10 mouse cellular contexts compared by ENCODE assay signal in genomic region chr8:122326114-122326542, GRCm38 (mm10). TPM values are rescaled to one million over a fixed set of nuclear protein-coding genes. Genes with fewer than 3 reads are reported as not detected.
DNase-seq lines count a peak whose midpoint lies in the region; ATAC-seq and TF ChIP-seq lines count a peak whose summit lies in the region.
"Had no signal": no experiment of that assay in that cellular context is flagged by ENCODE, and none has a peak within 500 bp of the region (broad histone marks: within the 10 kb centered on the region; RNA-seq: fewer than 3 reads in every experiment).

No protein-coding gene starts in this region.

- H3K9ac ChIP-seq in limb, embryonic 13.5 days, result 0 out of 2 replicates have a peak overlapping the region, but pooled peaks have one; percentile 25
- H3K9ac ChIP-seq in forebrain, embryonic 11.5 days (ENCODE audit: low read length), result peak overlapping the region; percentile 30; the same call in 1 of the 2 replicates
- H3K9ac ChIP-seq in hindbrain, postnatal 0 days (replicated peaks; ENCODE audit: low read length), result 0 out of 2 replicates have a peak overlapping the region, but pooled peaks have one; percentile 5
- 0 out of 2 replicates have a peak overlapping the region, but pooled peaks have one; percentile 31 for H3K9ac ChIP-seq in midbrain, embryonic 15.5 days

- no peak overlapping the region for H3K4me3 ChIP-seq in limb, embryonic 13.5 days
- H3K4me3 ChIP-seq in limb, embryonic 10.5 days, result no peak overlapping the region
- no peak overlapping the region for H3K4me3 ChIP-seq in forebrain, embryonic 11.5 days (ENCODE audit: low read depth, low read length)
- no peak overlapping the region for H3K4me3 ChIP-seq in hindbrain, postnatal 0 days (ENCODE audit: low read length)
- H3K4me3 ChIP-seq in midbrain, embryonic 15.5 days, result 0 out of 2 replicates have a peak overlapping the region, but pooled peaks have one; percentile 7

- ATAC-seq in limb, embryonic 13.5 days (ENCODE audit: low FRiP score, low read depth), result no peak
- ATAC-seq in forebrain, embryonic 11.5 days (replicated peaks; ENCODE audit: low FRiP score), result no peak
- no peak for ATAC-seq in hindbrain, postnatal 0 days
- no peak for ATAC-seq in midbrain, embryonic 15.5 days (replicated peaks)

- H3K27me3 ChIP-seq in limb, embryonic 13.5 days, result 0 out of 2 replicates have a peak, but pooled peaks cover 3% of the 10 kb centered on the region
- H3K27me3 ChIP-seq in limb, embryonic 10.5 days (ENCODE audit: low read depth, poor library complexity, severe bottlenecking), result peaks cover 18% of the 10 kb centered on the region
- H3K27me3 ChIP-seq in forebrain, embryonic 11.5 days (ENCODE audit: control insufficient read depth, insufficient read depth, low read length), result no peaks in the 10 kb centered on the region
- H3K27me3 ChIP-seq in hindbrain, postnatal 0 days (ENCODE audit: insufficient read depth, low read length), result no peaks in the 10 kb centered on the region
- no peaks in the 10 kb centered on the region for H3K27me3 ChIP-seq in midbrain, embryonic 15.5 days (replicated peaks)

- DNase-seq in limb, embryonic 10.5 days (ENCODE audit: low spot score), result no peak
- DNase-seq in forebrain, embryonic 11.5 days (ENCODE audit: low spot score), result no peak
- no peak for DNase-seq in hindbrain, postnatal 0 days (ENCODE audit: low spot score)
- DNase-seq in retina, embryonic 14.5 days (ENCODE audit: low spot score), result no peak
- DNase-seq in gastrocnemius, postnatal 25 days, result no peak
- no peak for DNase-seq in adrenal gland, adult 8-10 months
- DNase-seq: adrenal gland, postnatal 10 days; cerebellum, postnatal 14 days had no signal

- H3K27ac ChIP-seq in limb, embryonic 13.5 days, result no peak overlapping the region
- H3K27ac ChIP-seq in limb, embryonic 10.5 days, result no peak overlapping the region
- H3K27ac ChIP-seq in forebrain, embryonic 11.5 days (ENCODE audit: low read depth, low read length), result no peak overlapping the region
- no peak overlapping the region for H3K27ac ChIP-seq in hindbrain, postnatal 0 days
- H3K27ac ChIP-seq in midbrain, embryonic 15.5 days, result no peak overlapping the region

- H3K9me3 ChIP-seq in limb, embryonic 13.5 days, result no peaks in the 10 kb centered on the region
- no peaks in the 10 kb centered on the region for H3K9me3 ChIP-seq in limb, embryonic 10.5 days (replicated peaks)
- H3K9me3 ChIP-seq in forebrain, embryonic 11.5 days (ENCODE audit: control insufficient read depth, low read length), result no peaks in the 10 kb centered on the region
- H3K9me3 ChIP-seq in hindbrain, postnatal 0 days (ENCODE audit: low read length), result no peaks in the 10 kb centered on the region
- no peaks in the 10 kb centered on the region for H3K9me3 ChIP-seq in midbrain, embryonic 15.5 days

- H3K4me2 ChIP-seq in limb, embryonic 13.5 days (replicated peaks), result no peak overlapping the region
- H3K4me2 ChIP-seq in forebrain, embryonic 11.5 days (ENCODE audit: low read depth, low read length, severe bottlenecking), result peak overlapping the region; percentile 6; the same call in 1 of the 2 replicates
- 0 out of 2 replicates have a peak overlapping the region, but pooled peaks have one; percentile 13 for H3K4me2 ChIP-seq in hindbrain, postnatal 0 days (ENCODE audit: low read depth, low read length)
- peak overlapping the region; percentile 35 for H3K4me2 ChIP-seq in midbrain, embryonic 15.5 days

- H3K36me3 ChIP-seq in limb, embryonic 13.5 days, result no peaks in the 10 kb centered on the region
- H3K36me3 ChIP-seq in limb, embryonic 10.5 days, result no peaks in the 10 kb centered on the region
- H3K36me3 ChIP-seq in forebrain, embryonic 11.5 days (ENCODE audit: control insufficient read depth, insufficient read depth, low read length), result no peaks in the 10 kb centered on the region
- H3K36me3 ChIP-seq in hindbrain, postnatal 0 days (ENCODE audit: insufficient read depth, low read length), result no peaks in the 10 kb centered on the region
- H3K36me3 ChIP-seq in midbrain, embryonic 15.5 days (replicated peaks), result no peaks in the 10 kb centered on the region

- H3K4me1 ChIP-seq in limb, embryonic 13.5 days, result peaks cover 8% of the 10 kb centered on the region
- H3K4me1 ChIP-seq in limb, embryonic 10.5 days, result peaks cover 54% of the 10 kb centered on the region
- peaks cover 8% of the 10 kb centered on the region; the same call in 1 of the 2 replicates for H3K4me1 ChIP-seq in forebrain, embryonic 11.5 days (replicated peaks; ENCODE audit: control insufficient read depth, insufficient read depth, low read length)
- H3K4me1 ChIP-seq in hindbrain, postnatal 0 days (ENCODE audit: insufficient read depth, low read length), result peaks cover 8% of the 10 kb centered on the region; the same call in 1 of the 2 replicates
- H3K4me1 ChIP-seq in midbrain, embryonic 15.5 days, result peaks cover 48% of the 10 kb centered on the region

- TF ChIP-seq CTCF in hindbrain, postnatal 0 days (IDR thresholded peaks at IDR 0.05; ENCODE audit: low read depth), result no peak

- WGBS in limb, embryonic 13.5 days, result 33% methylated on average over 14 of the region's 14 CpGs
- 25% methylated on average over 14 of the region's 14 CpGs for WGBS in limb, embryonic 10.5 days
- 13% methylated on average over 14 of the region's 14 CpGs for WGBS in forebrain, embryonic 11.5 days
- 29% methylated on average over 14 of the region's 14 CpGs for WGBS in hindbrain, postnatal 0 days
- WGBS in midbrain, embryonic 15.5 days, result 10% methylated on average over 14 of the region's 14 CpGs

RNA-seq across cellular contexts. Expression of gene Trhr2, which starts 34.4 kb away (rescaled TPM):
- 0.14 and 0.38 TPM in 2 replicates for polyA plus RNA-seq in limb, embryonic 13.5 days (2015; fragmentation: Nextera tagmentation; extraction: Ambion mirVana)
- not detected in 2 replicates for polyA plus RNA-seq in limb, embryonic 10.5 days (2016; fragmentation: Nextera tagmentation; extraction: Ambion mirVana)
- not detected in 2 replicates for polyA plus RNA-seq in forebrain, embryonic 11.5 days (2014; fragmentation: Nextera tagmentation; extraction: Ambion mirVana)
- total RNA-seq in hindbrain, postnatal 0 days (2014; rRNA removed), result 2.0 and 3.2 TPM in 2 replicates
- 0.45 and 0.57 TPM in 2 replicates for polyA plus RNA-seq in hindbrain, postnatal 0 days (2015; fragmentation: Nextera tagmentation; extraction: Ambion mirVana)
- not detected in 2 replicates for polyA plus RNA-seq in midbrain, embryonic 15.5 days (2015; fragmentation: Nextera tagmentation; extraction: Ambion mirVana)
- total RNA-seq in gastrocnemius, postnatal 25 days (2021), result not detected
- total RNA-seq in adrenal gland, adult 8-10 months (2022), result not detected
- total RNA-seq: adrenal gland, postnatal 10 days had no signal

RNA-seq across cellular contexts. Expression of gene Zfpm1, which starts 44.2 kb away (rescaled TPM):
- 0.80 and 1.1 TPM in 2 replicates for polyA plus RNA-seq in limb, embryonic 13.5 days (2015; fragmentation: Nextera tagmentation; extraction: Ambion mirVana)
- polyA plus RNA-seq in limb, embryonic 10.5 days (2016; fragmentation: Nextera tagmentation; extraction: Ambion mirVana), result 1.3 and 1.5 TPM in 2 replicates
- polyA plus RNA-seq in forebrain, embryonic 11.5 days (2014; fragmentation: Nextera tagmentation; extraction: Ambion mirVana), result 1.4 and 2.1 TPM in 2 replicates
- 28.0 and 37.6 TPM in 2 replicates for total RNA-seq in hindbrain, postnatal 0 days (2014; rRNA removed)
- polyA plus RNA-seq in hindbrain, postnatal 0 days (2015; fragmentation: Nextera tagmentation; extraction: Ambion mirVana), result 1.5 and 2.0 TPM in 2 replicates
- polyA plus RNA-seq in midbrain, embryonic 15.5 days (2015; fragmentation: Nextera tagmentation; extraction: Ambion mirVana), result 1.5 and 1.8 TPM in 2 replicates
- 1 to 10 TPM; 8.5 to 8.8 TPM for total RNA-seq in gastrocnemius, postnatal 25 days (2021)
- total RNA-seq in adrenal gland, adult 8-10 months (2022), result 10 to 100 TPM; 17.3 to 35.3 (median 28.0) TPM

RNA-seq across cellular contexts. Expression of gene Zc3h18, which starts 50.3 kb away (rescaled TPM):
- polyA plus RNA-seq in limb, embryonic 13.5 days (2015; fragmentation: Nextera tagmentation; extraction: Ambion mirVana), result 59.2 and 59.9 TPM in 2 replicates
- 84.2 and 86.1 TPM in 2 replicates for polyA plus RNA-seq in limb, embryonic 10.5 days (2016; fragmentation: Nextera tagmentation; extraction: Ambion mirVana)
- polyA plus RNA-seq in forebrain, embryonic 11.5 days (2014; fragmentation: Nextera tagmentation; extraction: Ambion mirVana), result 54.8 and 57.4 TPM in 2 replicates
- total RNA-seq in hindbrain, postnatal 0 days (2014; rRNA removed), result 24.4 and 25.6 TPM in 2 replicates
- polyA plus RNA-seq in hindbrain, postnatal 0 days (2015; fragmentation: Nextera tagmentation; extraction: Ambion mirVana), result 25.2 and 25.3 TPM in 2 replicates
- 38.9 and 41.3 TPM in 2 replicates for polyA plus RNA-seq in midbrain, embryonic 15.5 days (2015; fragmentation: Nextera tagmentation; extraction: Ambion mirVana)
- 10 to 100 TPM; 18.1 to 21.0 TPM for total RNA-seq in gastrocnemius, postnatal 25 days (2021)
- total RNA-seq in adrenal gland, adult 8-10 months (2022), result 10 to 100 TPM; 38.4 to 55.0 (median 47.0) TPM
